Mouse (Mus musculus): Measurements from ENCODE around the gene Cela3b. TPM values are rescaled to one million over a fixed set of nuclear protein-coding genes. Genes with fewer than 3 reads are reported as not detected.

Cela3b gene
- polyA plus RNA-seq, 1 experiment from 2014 or later = 237 TPM

DNA sequence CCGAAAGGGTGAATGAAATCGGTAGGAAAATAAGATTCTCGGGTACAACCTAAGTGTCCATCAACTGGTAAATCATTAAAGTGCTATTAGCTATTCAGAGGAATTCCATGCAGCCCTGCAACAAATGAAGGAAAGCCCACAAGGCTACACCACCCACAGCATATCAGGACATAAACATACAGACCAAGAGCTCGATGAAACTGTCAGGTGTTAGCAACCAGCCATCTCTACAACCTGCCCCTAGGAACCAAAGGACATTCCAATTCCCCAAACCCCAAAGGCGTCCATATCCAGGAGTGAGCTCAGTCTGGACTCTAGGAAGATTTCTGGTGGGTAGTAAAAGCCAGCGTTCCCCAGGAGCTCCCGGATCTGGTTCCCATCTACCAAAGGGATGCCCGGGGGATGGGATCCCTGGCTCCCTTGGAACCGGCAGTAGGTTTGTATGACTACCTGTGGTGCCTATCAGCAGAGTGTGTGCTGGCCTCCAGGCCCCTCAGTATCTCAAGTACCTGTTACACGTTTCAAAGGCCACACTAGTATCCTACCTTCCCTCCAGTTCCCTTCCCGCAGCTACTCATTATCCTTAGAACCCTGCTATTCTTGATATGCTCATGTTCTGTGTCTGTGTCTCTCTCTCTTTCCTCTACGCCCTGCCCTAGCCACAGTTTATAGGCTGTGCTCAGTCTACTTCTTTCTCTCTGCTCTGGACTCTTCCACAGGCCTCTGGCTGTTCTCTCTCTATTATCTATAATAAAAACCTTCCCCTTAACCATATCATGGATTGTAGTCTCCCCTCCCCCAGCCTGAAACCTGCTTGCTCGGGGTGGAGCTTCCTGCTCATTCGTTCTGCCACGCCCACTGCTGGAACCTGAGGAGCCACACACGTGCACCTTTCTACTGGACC, 49.4 kb downstream of the Cela3b start:
- Histone ChIP-seq H3K27me3 (replicated peaks; ENCODE audit: control insufficient read depth, insufficient read depth, low read length) (no peaks in the 10 kb centered on the region), H3K4me1 (ENCODE audit: control insufficient read depth, insufficient read depth, low read length) (peaks cover 5% of the 10 kb centered on the region; the same call in 1 of the 2 replicates), H3K9me3 (ENCODE audit: control insufficient read depth, low read length) (no peaks in the 10 kb centered on the region), H3K27ac (ENCODE audit: low read length) (peak overlapping the region; percentile 85), H3K9ac (ENCODE audit: low read depth, low read length) (peak overlapping the region; percentile 39), H3K36me3 (ENCODE audit: control insufficient read depth, insufficient read depth, low read length) (no peaks in the 10 kb centered on the region), H3K4me2 (ENCODE audit: low read depth, low read length) (peak overlapping the region; percentile 36), H3K4me3 (ENCODE audit: low read length) (peak overlapping the region; percentile 16; the same call in 1 of the 2 replicates)
- 29% methylated on average over 13 of the region's 16 CpGs for WGBS
- ATAC-seq = peak; percentile 95

DNA sequence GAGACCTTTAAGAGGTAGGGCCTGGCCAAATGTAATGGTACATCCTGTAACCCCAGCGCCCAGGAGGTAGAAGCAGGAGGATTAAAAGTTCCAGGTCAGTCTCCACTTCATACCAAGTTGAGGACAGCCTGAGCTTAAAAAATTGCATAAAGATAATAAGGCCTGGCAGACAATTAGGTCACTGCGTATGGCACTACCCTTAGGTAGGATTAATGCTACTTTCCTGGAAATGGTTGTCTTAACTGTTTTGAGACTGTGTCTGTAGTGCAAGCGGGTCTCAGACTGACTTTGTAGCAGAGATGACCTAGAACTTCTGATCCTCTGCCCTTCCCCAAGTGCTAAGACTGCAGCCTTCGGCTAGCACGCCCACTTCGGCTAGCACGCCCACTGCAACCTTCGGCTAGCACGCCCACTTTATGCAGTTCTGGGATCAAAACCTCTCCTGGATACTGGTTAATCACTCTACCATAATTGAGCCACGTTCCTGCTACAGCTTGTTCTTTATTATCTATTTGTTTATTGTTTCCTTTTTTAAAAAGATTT, 50.6 kb downstream of the Cela3b start:
- WGBS = 85% methylated on average over 10 of the region's 10 CpGs
- H3K27me3 ChIP-seq (replicated peaks; ENCODE audit: control insufficient read depth, insufficient read depth, low read length) = no peaks in the 10 kb centered on the region
- H3K9ac ChIP-seq (ENCODE audit: low read depth, low read length) = no peak overlapping the region
- H3K4me1 ChIP-seq (ENCODE audit: control insufficient read depth, insufficient read depth, low read length) = peaks cover 8% of the 10 kb centered on the region
- H3K36me3 ChIP-seq (ENCODE audit: control insufficient read depth, insufficient read depth, low read length) = no peaks in the 10 kb centered on the region
- H3K4me3 ChIP-seq (ENCODE audit: low read length) = no peak overlapping the region
- no peak overlapping the region for H3K4me2 ChIP-seq (ENCODE audit: low read depth, low read length)
- H3K9me3 ChIP-seq (ENCODE audit: control insufficient read depth, low read length) = no peaks in the 10 kb centered on the region
- H3K27ac ChIP-seq (ENCODE audit: low read length) = peak overlapping the region; percentile 34; the same call in 1 of the 2 replicates
- ATAC-seq = no peak

DNA sequence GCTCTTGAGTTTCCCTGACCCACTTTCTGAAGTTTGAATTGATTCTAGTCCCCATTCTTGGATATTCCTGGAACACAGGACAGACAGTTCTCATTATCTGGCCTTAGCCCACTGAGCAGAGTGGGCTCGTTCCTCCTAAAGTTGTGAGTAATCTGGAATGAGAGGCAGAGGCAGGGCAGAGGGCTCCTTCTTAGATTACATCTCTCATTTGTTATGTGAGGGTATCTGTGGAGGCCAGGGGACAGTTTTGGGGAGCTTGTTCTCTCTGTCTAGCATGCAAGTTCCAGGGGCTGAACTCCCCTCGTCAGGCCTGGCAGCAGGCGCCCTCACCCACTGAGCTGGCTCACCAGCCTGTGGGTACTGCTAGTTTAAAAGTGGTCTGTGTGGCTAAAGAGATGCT, 51.3 kb downstream of the Cela3b start:
- no peak overlapping the region for H3K4me2 ChIP-seq (ENCODE audit: low read depth, low read length)
- no peak overlapping the region for H3K4me3 ChIP-seq (ENCODE audit: low read length)
- no peaks in the 10 kb centered on the region for H3K36me3 ChIP-seq (ENCODE audit: control insufficient read depth, insufficient read depth, low read length)
- ATAC-seq = no peak
- H3K9me3 ChIP-seq (ENCODE audit: control insufficient read depth, low read length) = no peaks in the 10 kb centered on the region
- WGBS = 86% methylated on average over 3 of the region's 3 CpGs
- H3K27me3 ChIP-seq (replicated peaks; ENCODE audit: control insufficient read depth, insufficient read depth, low read length) = no peaks in the 10 kb centered on the region
- H3K4me1 ChIP-seq (ENCODE audit: control insufficient read depth, insufficient read depth, low read length) = peaks cover 8% of the 10 kb centered on the region
- no peak overlapping the region for H3K27ac ChIP-seq (ENCODE audit: low read length)
- H3K9ac ChIP-seq (ENCODE audit: low read depth, low read length) = no peak overlapping the region

DNA sequence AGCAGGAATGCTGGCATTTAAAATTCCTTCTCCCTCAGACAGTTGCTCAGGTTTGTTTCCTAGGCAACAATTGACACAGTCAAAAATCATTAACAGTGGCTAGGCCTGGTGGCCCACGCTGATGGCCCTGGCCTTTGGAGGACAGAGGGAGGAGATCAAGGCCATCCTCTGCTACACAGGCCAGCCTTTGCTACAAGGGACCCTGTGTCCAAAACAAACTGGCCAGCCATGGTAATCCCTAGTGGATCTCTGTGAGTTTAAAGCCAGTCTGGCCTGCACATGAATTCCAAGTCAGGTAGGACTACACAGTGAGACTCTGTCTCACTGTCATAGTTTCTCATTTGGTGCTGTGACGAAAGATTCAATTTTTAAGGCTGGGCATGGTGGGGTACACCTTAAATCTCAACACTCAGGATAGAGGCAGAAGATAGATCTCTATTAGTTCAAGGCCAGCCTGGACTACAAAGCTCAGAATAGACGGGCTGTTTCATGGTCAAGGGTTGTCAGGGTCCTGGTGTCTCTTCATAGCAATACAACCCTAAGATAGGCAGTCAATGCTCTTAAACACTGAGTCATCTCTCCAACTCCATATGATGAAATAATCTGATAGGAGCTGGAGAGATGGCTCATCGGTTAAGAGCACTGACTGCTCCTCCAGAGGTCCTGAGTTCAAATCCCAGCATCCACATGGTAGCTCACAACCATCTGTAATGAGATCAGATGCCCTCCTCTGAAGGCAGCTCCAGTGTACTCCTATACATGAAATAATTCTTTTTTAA, 52.6 kb downstream of the Cela3b start:
- Histone ChIP-seq H3K27me3 (replicated peaks; ENCODE audit: control insufficient read depth, insufficient read depth, low read length) (no peaks in the 10 kb centered on the region), H3K36me3 (ENCODE audit: control insufficient read depth, insufficient read depth, low read length) (no peaks in the 10 kb centered on the region), H3K4me1 (ENCODE audit: control insufficient read depth, insufficient read depth, low read length) (peaks cover 13% of the 10 kb centered on the region), H3K9me3 (ENCODE audit: control insufficient read depth, low read length) (no peaks in the 10 kb centered on the region), H3K4me3 (ENCODE audit: low read length) (no peak overlapping the region), H3K9ac (ENCODE audit: low read depth, low read length) (no peak overlapping the region; the same call in 1 of the 2 replicates), H3K4me2 (ENCODE audit: low read depth, low read length) (no peak overlapping the region), H3K27ac (ENCODE audit: low read length) (no peak overlapping the region)
- ATAC-seq = no peak
- 73% methylated on average over 4 of the region's 4 CpGs for WGBS

DNA sequence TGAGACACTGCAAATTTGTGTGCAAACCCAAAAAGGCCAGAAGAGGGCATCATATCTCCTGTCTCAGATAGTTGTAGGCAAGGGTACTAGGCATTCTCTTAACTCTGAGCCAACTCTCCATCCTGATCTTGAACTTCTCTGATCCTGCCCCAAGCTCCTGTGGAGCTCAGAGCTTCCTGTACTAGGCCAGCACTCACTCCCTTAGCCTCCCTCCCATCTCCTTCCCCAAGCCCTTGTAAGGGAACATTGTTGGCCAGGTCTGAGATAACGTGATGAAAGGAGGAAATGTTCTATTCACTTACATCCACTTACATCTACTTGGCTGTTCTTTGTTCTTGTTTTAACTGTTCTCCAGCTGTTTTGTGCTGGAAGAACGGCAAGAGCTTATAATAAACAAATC, 53.6 kb downstream of the Cela3b start:
- Histone ChIP-seq H3K27ac (ENCODE audit: low read length) (no peak overlapping the region), H3K27me3 (replicated peaks; ENCODE audit: control insufficient read depth, insufficient read depth, low read length) (no peaks in the 10 kb centered on the region), H3K9ac (ENCODE audit: low read depth, low read length) (no peak overlapping the region), H3K4me1 (ENCODE audit: control insufficient read depth, insufficient read depth, low read length) (peaks cover 13% of the 10 kb centered on the region), H3K4me3 (ENCODE audit: low read length) (no peak overlapping the region), H3K9me3 (ENCODE audit: control insufficient read depth, low read length) (no peaks in the 10 kb centered on the region), H3K4me2 (ENCODE audit: low read depth, low read length) (no peak overlapping the region), H3K36me3 (ENCODE audit: control insufficient read depth, insufficient read depth, low read length) (no peaks in the 10 kb centered on the region)
- ATAC-seq = no peak
- 55% methylated on average over 2 of the region's 2 CpGs for WGBS

DNA sequence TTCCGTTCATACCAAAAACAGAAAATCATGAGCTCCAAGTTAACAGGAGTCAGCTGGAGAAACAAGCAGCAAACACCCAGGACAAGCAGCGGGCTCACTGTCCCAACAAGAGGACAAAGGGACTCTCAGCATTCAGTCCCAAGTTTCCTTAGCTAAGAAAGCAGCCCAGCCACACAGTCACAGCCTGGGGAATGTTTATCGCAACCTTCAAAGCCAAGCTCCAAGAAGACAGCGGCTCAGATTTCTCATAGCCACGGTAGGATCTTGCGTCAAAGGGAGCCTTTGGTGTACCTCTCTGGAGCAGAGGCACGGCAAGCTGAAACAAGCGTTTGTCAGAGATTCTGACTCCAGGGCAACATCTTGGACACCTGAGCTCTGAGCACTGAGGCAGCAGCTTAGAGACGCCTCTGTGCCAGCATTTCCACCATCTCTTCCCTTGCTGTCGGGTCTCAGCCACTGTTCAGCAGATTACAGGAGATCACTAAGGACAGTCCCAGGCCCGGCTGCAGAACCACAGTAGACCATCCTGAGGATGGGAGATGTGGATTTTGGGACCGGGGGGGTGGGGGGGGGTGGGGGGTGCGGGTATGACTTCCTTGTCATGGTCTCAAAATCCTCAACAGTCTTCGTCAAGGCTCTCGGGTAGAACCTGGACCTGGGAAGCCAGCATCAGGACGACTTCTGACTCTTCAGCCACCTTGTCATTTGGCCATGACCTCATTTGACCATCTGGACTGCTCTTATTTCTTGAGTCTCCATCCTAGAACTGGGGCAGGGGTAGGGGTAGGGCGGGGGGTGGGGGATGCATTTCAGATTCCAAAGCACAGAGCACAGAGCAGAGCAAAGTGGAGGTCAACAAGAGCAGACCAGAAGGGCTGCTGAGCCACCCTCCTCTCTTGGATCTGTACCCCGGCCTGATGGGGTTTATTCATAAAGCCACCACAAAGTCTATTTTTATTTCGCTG, 54.7 kb downstream of the Cela3b start:
- Histone ChIP-seq H3K9ac (ENCODE audit: low read depth, low read length) (no peak overlapping the region), H3K27ac (ENCODE audit: low read length) (no peak overlapping the region), H3K4me2 (ENCODE audit: low read depth, low read length) (no peak overlapping the region), H3K36me3 (ENCODE audit: control insufficient read depth, insufficient read depth, low read length) (no peaks in the 10 kb centered on the region), H3K4me3 (ENCODE audit: low read length) (no peak overlapping the region), H3K27me3 (replicated peaks; ENCODE audit: control insufficient read depth, insufficient read depth, low read length) (no peaks in the 10 kb centered on the region), H3K9me3 (ENCODE audit: control insufficient read depth, low read length) (no peaks in the 10 kb centered on the region), H3K4me1 (ENCODE audit: control insufficient read depth, insufficient read depth, low read length) (peaks cover 8% of the 10 kb centered on the region)
- no peak for ATAC-seq
- WGBS = 51% methylated on average over 19 of the region's 19 CpGs

DNA sequence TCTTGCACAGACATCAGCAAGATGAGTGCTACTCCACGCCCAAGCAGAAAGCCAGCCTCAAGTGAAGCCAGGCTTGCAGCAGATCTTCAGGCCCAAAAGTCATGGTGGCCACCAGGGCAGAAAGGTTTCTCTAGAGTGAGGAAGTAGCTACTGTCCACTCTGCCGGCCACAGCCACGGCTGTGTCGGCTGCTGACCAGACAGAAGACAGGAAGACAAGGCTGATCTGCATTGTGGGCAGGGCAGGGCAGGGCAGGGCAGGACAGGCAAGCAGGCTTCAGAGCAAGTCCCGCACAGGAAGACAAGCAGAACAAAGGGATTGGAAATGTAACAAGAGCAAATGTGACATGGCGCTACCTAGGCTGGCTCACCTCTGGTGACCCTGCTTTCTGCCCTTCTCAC, 56.6 kb downstream of the Cela3b start:
- H3K36me3 ChIP-seq (ENCODE audit: control insufficient read depth, insufficient read depth, low read length) = no peaks in the 10 kb centered on the region
- 64% methylated on average over 6 of the region's 6 CpGs for WGBS
- no peak overlapping the region for H3K4me3 ChIP-seq (ENCODE audit: low read length)
- no peaks in the 10 kb centered on the region for H3K9me3 ChIP-seq (ENCODE audit: control insufficient read depth, low read length)
- ATAC-seq = no peak
- H3K9ac ChIP-seq (ENCODE audit: low read depth, low read length) = 0 out of 2 replicates have a peak overlapping the region, but pooled peaks have one; percentile 16
- H3K4me1 ChIP-seq (ENCODE audit: control insufficient read depth, insufficient read depth, low read length) = peaks cover 12% of the 10 kb centered on the region
- H3K4me2 ChIP-seq (ENCODE audit: low read depth, low read length) = no peak overlapping the region
- no peaks in the 10 kb centered on the region for H3K27me3 ChIP-seq (replicated peaks; ENCODE audit: control insufficient read depth, insufficient read depth, low read length)
- peak overlapping the region; percentile 40 for H3K27ac ChIP-seq (ENCODE audit: low read length)

DNA sequence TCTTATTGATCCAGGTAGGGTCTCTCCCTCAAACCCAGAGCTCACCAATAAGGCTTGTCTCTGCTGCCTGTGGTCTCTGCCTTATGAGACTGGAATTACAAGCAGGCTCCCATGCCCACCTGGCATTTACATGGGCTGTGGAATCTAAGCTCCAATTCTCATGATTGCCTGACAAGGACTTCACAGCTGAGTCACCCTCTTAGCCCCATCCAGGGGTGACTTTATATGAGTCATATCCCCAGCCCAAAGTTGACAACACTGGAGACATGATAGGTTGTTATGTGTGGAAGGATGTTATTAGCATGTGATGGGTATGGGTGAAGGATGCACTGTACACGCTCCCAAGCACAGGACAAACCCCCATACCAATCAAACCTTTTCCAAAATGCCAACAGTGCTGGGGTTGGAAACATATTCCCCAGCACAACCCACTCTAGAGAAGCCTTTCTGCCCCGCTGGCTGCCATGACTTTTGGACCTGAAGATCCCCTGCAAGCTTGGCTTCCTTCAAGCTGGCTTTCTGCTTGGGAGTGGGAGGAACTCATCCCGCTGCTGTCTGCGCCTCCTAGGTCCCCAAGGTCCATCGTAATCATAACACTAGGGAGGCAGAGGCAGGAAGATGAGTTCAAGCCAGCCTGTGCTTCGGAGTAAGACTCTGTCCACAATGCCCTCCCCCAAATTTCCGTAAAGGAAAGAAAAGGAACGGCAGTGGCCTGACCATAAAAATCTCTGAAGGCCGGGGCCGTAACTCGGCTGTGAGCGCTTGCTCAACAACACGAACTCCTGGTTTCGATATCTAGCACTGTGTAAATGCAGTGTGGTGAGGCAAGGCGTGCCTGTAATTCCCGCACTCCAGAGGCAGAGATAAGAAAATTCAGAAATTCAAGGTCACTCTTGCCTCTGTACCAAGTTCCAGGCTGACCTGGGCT, 58.5 kb downstream of the Cela3b start:
- Histone ChIP-seq H3K9ac (ENCODE audit: low read depth, low read length) (0 out of 2 replicates have a peak overlapping the region, but pooled peaks have one; percentile 17), H3K27ac (ENCODE audit: low read length) (peak overlapping the region; percentile 73), H3K27me3 (replicated peaks; ENCODE audit: control insufficient read depth, insufficient read depth, low read length) (no peaks in the 10 kb centered on the region), H3K4me1 (ENCODE audit: control insufficient read depth, insufficient read depth, low read length) (peaks cover 26% of the 10 kb centered on the region), H3K4me3 (ENCODE audit: low read length) (0 out of 2 replicates have a peak overlapping the region, but pooled peaks have one; percentile 2), H3K4me2 (ENCODE audit: low read depth, low read length) (peak overlapping the region; percentile 38), H3K9me3 (ENCODE audit: control insufficient read depth, low read length) (no peaks in the 10 kb centered on the region), H3K36me3 (ENCODE audit: control insufficient read depth, insufficient read depth, low read length) (no peaks in the 10 kb centered on the region)
- peak; percentile 82 for ATAC-seq
- 63% methylated on average over 16 of the region's 16 CpGs for whole genome bisulfite sequencing

Data from intestine, embryonic 16.5 days (tissue).